13 mouse cellular contexts compared by ENCODE assay signal in genomic region chr3:120731287-120731686, GRCm38 (mm10).
DNase-seq lines count a peak whose midpoint lies in the region; ATAC-seq lines count a peak whose summit lies in the region.
"Had no signal": no experiment of that assay in that cellular context is flagged by ENCODE, and none has a peak within 500 bp of the region (broad histone marks: within the 10 kb centered on the region; RNA-seq: fewer than 3 reads in every experiment).

No protein-coding gene starts in this region.

- H3K27me3 ChIP-seq in hindbrain, embryonic 11.5 days (ENCODE audit: control insufficient read depth, insufficient read depth, low read length): no peaks in the 10 kb centered on the region
- no peaks in the 10 kb centered on the region for H3K27me3 ChIP-seq in hindbrain, embryonic 12.5 days
- H3K27me3 ChIP-seq in embryonic facial prominence, embryonic 10.5 days (replicated peaks; ENCODE audit: low read depth, poor library complexity, severe bottlenecking): no peaks in the 10 kb centered on the region
- H3K27me3 ChIP-seq in midbrain, embryonic 14.5 days (ENCODE audit: control insufficient read depth, insufficient read depth, low read length): no peaks in the 10 kb centered on the region

- H3K36me3 ChIP-seq in hindbrain, embryonic 11.5 days (ENCODE audit: control insufficient read depth, insufficient read depth, low read length): no peaks in the 10 kb centered on the region
- no peaks in the 10 kb centered on the region for H3K36me3 ChIP-seq in hindbrain, embryonic 12.5 days
- H3K36me3 ChIP-seq in embryonic facial prominence, embryonic 10.5 days (replicated peaks): no peaks in the 10 kb centered on the region
- no peaks in the 10 kb centered on the region for H3K36me3 ChIP-seq in midbrain, embryonic 14.5 days (ENCODE audit: control insufficient read depth, insufficient read depth, low read length)

- ATAC-seq in hindbrain, embryonic 11.5 days (ENCODE audit: low FRiP score): 0 out of 2 replicates have a peak, but pooled peaks have one; percentile 28
- ATAC-seq in hindbrain, embryonic 12.5 days (ENCODE audit: low FRiP score): no peak
- peak; percentile 96 for ATAC-seq in cerebellum, adult (ENCODE audit: insufficient number of reproducible peaks, low FRiP score, low TSS enrichment)
- ATAC-seq in midbrain, embryonic 14.5 days (ENCODE audit: low FRiP score, low TSS enrichment): peak; percentile 38; the same call in 1 of the 2 replicates

- H3K4me2 ChIP-seq in hindbrain, embryonic 11.5 days (replicated peaks; ENCODE audit: low read depth, low read length): no peak overlapping the region
- H3K4me2 ChIP-seq in hindbrain, embryonic 12.5 days (replicated peaks): no peak overlapping the region
- no peak overlapping the region for H3K4me2 ChIP-seq in midbrain, embryonic 14.5 days (ENCODE audit: low read length)

- no peaks in the 10 kb centered on the region for H3K4me1 ChIP-seq in hindbrain, embryonic 11.5 days (replicated peaks; ENCODE audit: control insufficient read depth, insufficient read depth, low read length)
- H3K4me1 ChIP-seq in hindbrain, embryonic 12.5 days: peaks cover 8% of the 10 kb centered on the region
- peaks cover 6% of the 10 kb centered on the region; the same call in 1 of the 2 replicates for H3K4me1 ChIP-seq in embryonic facial prominence, embryonic 10.5 days
- H3K4me1 ChIP-seq in midbrain, embryonic 14.5 days (ENCODE audit: control insufficient read depth, insufficient read depth, low read length): 0 out of 2 replicates have a peak, but pooled peaks cover 6% of the 10 kb centered on the region

- H3K27ac ChIP-seq in hindbrain, embryonic 11.5 days (ENCODE audit: low read depth, low read length): no peak overlapping the region
- H3K27ac ChIP-seq in hindbrain, embryonic 12.5 days: no peak overlapping the region
- H3K27ac ChIP-seq in embryonic facial prominence, embryonic 10.5 days (replicated peaks): no peak overlapping the region
- H3K27ac ChIP-seq in midbrain, embryonic 14.5 days (replicated peaks; ENCODE audit: low read depth, low read length): 0 out of 2 replicates have a peak overlapping the region, but pooled peaks have one; percentile 41
- H3K27ac ChIP-seq: macrophage had no signal

- H3K9me3 ChIP-seq in hindbrain, embryonic 11.5 days (ENCODE audit: control insufficient read depth, low read length): no peaks in the 10 kb centered on the region
- H3K9me3 ChIP-seq in hindbrain, embryonic 12.5 days (replicated peaks): no peaks in the 10 kb centered on the region
- no peaks in the 10 kb centered on the region for H3K9me3 ChIP-seq in embryonic facial prominence, embryonic 10.5 days
- no peaks in the 10 kb centered on the region for H3K9me3 ChIP-seq in midbrain, embryonic 14.5 days (ENCODE audit: control insufficient read depth, low read length)

- H3K9ac ChIP-seq in hindbrain, embryonic 11.5 days (ENCODE audit: low read depth, low read length): no peak overlapping the region
- H3K9ac ChIP-seq in hindbrain, embryonic 12.5 days: no peak overlapping the region
- H3K9ac ChIP-seq in midbrain, embryonic 14.5 days (replicated peaks; ENCODE audit: low read length): no peak overlapping the region

- DNase-seq in hindbrain, embryonic 11.5 days (ENCODE audit: low spot score): no peak
- peak; percentile 10 for DNase-seq in embryonic facial prominence, embryonic 10.5 days (ENCODE audit: low spot score)
- DNase-seq in midbrain, embryonic 14.5 days: peak; percentile 48
- no peak for DNase-seq in gastrocnemius, adult 18-20 months (ENCODE audit: low spot score)
- no peak for DNase-seq in testis, postnatal 10 days (ENCODE audit: low spot score)
- DNase-seq in kidney, postnatal 36 days: no peak
- DNase-seq: adrenal gland, postnatal 36 days; gastrocnemius, postnatal 36 days; kidney, postnatal 4 days; liver had no signal

- WGBS in hindbrain, embryonic 11.5 days: 77% methylated on average over 9 of the region's 9 CpGs
- WGBS in hindbrain, embryonic 12.5 days: 65% methylated on average over 9 of the region's 9 CpGs
- 78% methylated on average over 9 of the region's 9 CpGs for WGBS in embryonic facial prominence, embryonic 10.5 days
- 65% methylated on average over 9 of the region's 9 CpGs for WGBS in midbrain, embryonic 14.5 days

- H3K4me3 ChIP-seq in hindbrain, embryonic 11.5 days (ENCODE audit: low read depth, low read length): no peak overlapping the region
- H3K4me3 ChIP-seq in hindbrain, embryonic 12.5 days: no peak overlapping the region
- no peak overlapping the region for H3K4me3 ChIP-seq in embryonic facial prominence, embryonic 10.5 days
- H3K4me3 ChIP-seq in midbrain, embryonic 14.5 days (replicated peaks; ENCODE audit: low read depth, low read length): no peak overlapping the region

Comparison
In these comparisons a context has a peak if more than half of its experiments do, and no peak if none do; other contexts are left out.
1. DNase-seq: peak in embryonic facial prominence, embryonic 10.5 days (single experiment) and midbrain, embryonic 14.5 days (single experiment); none in hindbrain, embryonic 11.5 days (single experiment), gastrocnemius, adult 18-20 months (single experiment), testis, postnatal 10 days (single experiment) and kidney, postnatal 36 days (0 of 2).